Mouse (Mus musculus): ENCODE measurements around the gene Olfr55. TPM values are rescaled to one million over a fixed set of nuclear protein-coding genes. Genes with fewer than 3 reads are reported as not detected.

The Olfr55 gene
- not detected in 2 replicates for polyA plus RNA-seq (2015; fragmentation: Nextera tagmentation; extraction: Ambion mirVana)

GRCm38 (mm10) chr17:33168147-33168546 lies at the start of gene Olfr55:
Gene Olfr55 (plus strand): TSS chr17:33168447.

DNA sequence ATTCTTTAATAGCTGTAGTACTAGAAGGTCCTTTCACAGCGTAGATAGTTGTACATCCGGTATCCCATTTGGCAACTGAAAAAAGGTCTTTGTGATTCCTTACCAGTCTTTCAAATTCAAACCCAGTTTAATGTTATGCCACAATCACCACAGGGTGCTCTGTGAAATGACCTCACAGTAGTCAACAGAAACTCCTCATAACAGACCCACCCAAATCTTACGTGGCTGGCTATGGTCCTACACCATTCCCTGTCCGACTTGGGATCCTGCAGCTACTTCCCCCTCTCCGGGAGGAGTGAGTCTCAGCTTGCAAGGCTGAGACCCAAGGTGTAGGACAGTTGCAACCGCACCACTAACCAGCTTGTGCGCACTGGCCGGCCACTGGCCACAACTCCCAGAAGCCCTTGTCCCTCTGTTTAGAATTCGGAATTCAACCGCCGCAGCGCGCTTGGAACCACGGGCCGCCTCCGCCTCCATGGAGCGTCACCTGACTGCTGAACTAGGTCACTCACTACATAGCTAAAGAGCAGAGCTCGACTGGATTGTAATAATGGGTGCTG lies 28.9 kb upstream of the Olfr55 start, which contains the start of gene Morc2b:
Gene Morc2b, minus strand, starts transcription at position 423 of the 560 bp plus-strand sequence.

DNA sequence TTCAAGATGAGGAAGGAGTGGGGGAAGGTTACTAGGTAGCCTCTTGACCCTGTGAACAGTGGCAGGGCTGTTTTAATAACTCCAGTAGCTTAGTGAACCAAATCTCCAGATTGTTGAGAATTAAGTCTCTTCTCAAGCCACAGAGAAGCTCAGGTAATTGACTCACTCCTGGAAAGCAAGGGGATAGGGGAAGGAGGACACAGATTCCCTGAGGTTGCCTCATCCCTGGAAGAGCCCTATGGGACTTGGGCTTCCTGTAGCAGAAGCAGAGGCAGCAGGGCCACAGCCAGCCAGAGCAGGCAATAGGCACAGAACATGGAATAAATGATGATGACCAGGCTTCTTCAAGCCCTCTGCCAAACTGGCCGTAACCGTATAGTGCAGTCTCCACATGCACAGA lies 22.8 kb downstream of the Olfr55 start, which contains the start of gene Olfr239:
Gene Olfr239, plus strand, starts transcription at position 301 of the 400 bp plus-strand sequence.

GRCm38 (mm10) chr17:33221590-33221989 lies 53.3 kb downstream of the Olfr55 start, which contains the start of gene Olfr1564:
Gene Olfr1564 (minus strand): TSS chr17:33221690.

Other genes starting within 250 kb of the Olfr55 start
- gene Cyp4f13, start 221.0 kb upstream of the Olfr55 start, polyA plus RNA-seq (2015; fragmentation: Nextera tagmentation; extraction: Ambion mirVana), result 16.0 and 18.7 TPM in 2 replicates
- 4.0 and 4.2 TPM in 2 replicates for gene Zfp472, start 202.6 kb upstream of the Olfr55 start, polyA plus RNA-seq (2015; fragmentation: Nextera tagmentation; extraction: Ambion mirVana)
- 5.5 and 6.2 TPM in 2 replicates for gene Zfp952, start 175.3 kb upstream of the Olfr55 start, polyA plus RNA-seq (2015; fragmentation: Nextera tagmentation; extraction: Ambion mirVana)
- gene Zfp763, start 135.0 kb upstream of the Olfr55 start, polyA plus RNA-seq (2015; fragmentation: Nextera tagmentation; extraction: Ambion mirVana), result 2.8 and 3.1 TPM in 2 replicates
- not detected in 2 replicates for gene 4921501E09Rik, start 100.4 kb upstream of the Olfr55 start, polyA plus RNA-seq (2015; fragmentation: Nextera tagmentation; extraction: Ambion mirVana)
- 2.8 and 3.8 TPM in 2 replicates for gene Zfp563, start 79.1 kb upstream of the Olfr55 start, polyA plus RNA-seq (2015; fragmentation: Nextera tagmentation; extraction: Ambion mirVana)
- gene Morc2b, start 28.8 kb upstream of the Olfr55 start, polyA plus RNA-seq (2015; fragmentation: Nextera tagmentation; extraction: Ambion mirVana), result not detected in 2 replicates
- 0.04 TPM in 1 of 2 replicates, not detected in the other for gene Olfr239, start 22.9 kb downstream of the Olfr55 start, polyA plus RNA-seq (2015; fragmentation: Nextera tagmentation; extraction: Ambion mirVana)
- not detected in 2 replicates for gene Olfr1564, start 53.2 kb downstream of the Olfr55 start, polyA plus RNA-seq (2015; fragmentation: Nextera tagmentation; extraction: Ambion mirVana)
- 6.0 and 6.9 TPM in 2 replicates for gene Zfp955a, start 86.7 kb downstream of the Olfr55 start, polyA plus RNA-seq (2015; fragmentation: Nextera tagmentation; extraction: Ambion mirVana)
- gene Olfr63, start 96.2 kb downstream of the Olfr55 start, polyA plus RNA-seq (2015; fragmentation: Nextera tagmentation; extraction: Ambion mirVana), result not detected in 2 replicates
- 4.9 TPM in 2 replicates for gene Zfp955b, start 121.1 kb downstream of the Olfr55 start, polyA plus RNA-seq (2015; fragmentation: Nextera tagmentation; extraction: Ambion mirVana)
- gene Zfp81, start 190.4 kb downstream of the Olfr55 start, polyA plus RNA-seq (2015; fragmentation: Nextera tagmentation; extraction: Ambion mirVana), result 4.5 and 4.7 TPM in 2 replicates
- 3.4 and 3.7 TPM in 2 replicates for gene Zfp101, start 226.2 kb downstream of the Olfr55 start, polyA plus RNA-seq (2015; fragmentation: Nextera tagmentation; extraction: Ambion mirVana)